Mouse (Mus musculus) liver, embryonic 11.5 days (tissue): ENCODE data around the gene Gm21915. TPM values are rescaled to one million over a fixed set of nuclear protein-coding genes. Genes with fewer than 3 reads are reported as not detected.

ENCODE experiments used
- ATAC-seq: fragments of 200-750 bp; cut with Nextera tagmentation; replicated peaks from 2 replicates; pipeline ENCODE4 v1.8.0; 2017; ENCODE audit warnings: moderate number of reproducible peaks, mild to moderate bottlenecking, moderate TSS enrichment, moderate library complexity; ENCODE audit not compliant: low FRiP score
- DNase-seq: peaks from one replicate; pipeline ENCODE4 v3.0.0-alpha.2; 2017; ENCODE audit warnings: low spot score
- H3K27ac ChIP-seq: fragments of 300-500 bp; sonication (generic); 2 replicates; pipeline ENCODE4 v1.5.1; 2014; ENCODE audit warnings: mild to moderate bottlenecking, low read depth, low read length, control low read depth
- H3K27me3 ChIP-seq: fragments of 300-500 bp; sonication (generic); replicated peaks from 2 replicates; pipeline ENCODE4 v1.6.1; 2014; ENCODE audit warnings: low read length, mixed read lengths; ENCODE audit not compliant: control insufficient read depth, insufficient read depth
- H3K36me3 ChIP-seq: fragments of 300-500 bp; sonication (generic); 2 replicates; pipeline ENCODE4 v1.6.1; 2014; ENCODE audit warnings: mild to moderate bottlenecking, low read length, moderate library complexity, mixed read lengths; ENCODE audit not compliant: control insufficient read depth, insufficient read depth
- H3K4me1 ChIP-seq: fragments of 300-500 bp; sonication (generic); replicated peaks from 2 replicates; pipeline ENCODE4 v1.6.1; 2014; ENCODE audit warnings: low read length, mixed read lengths; ENCODE audit not compliant: control insufficient read depth, insufficient read depth
- H3K4me2 ChIP-seq: fragments of 300-500 bp; sonication (generic); 2 replicates; pipeline ENCODE4 v1.6.1; 2014; ENCODE audit warnings: mild to moderate bottlenecking, control low read depth, moderate library complexity
- H3K4me3 ChIP-seq: fragments of 300-500 bp; sonication (generic); 2 replicates; pipeline ENCODE4 v1.5.1; 2014; ENCODE audit warnings: low read depth, low read length, control low read depth
- H3K9ac ChIP-seq: fragments of 300-500 bp; sonication (generic); 2 replicates; pipeline ENCODE4 v1.6.1; 2014; ENCODE audit warnings: low read depth, low read length, control low read depth
- H3K9me3 ChIP-seq: fragments of 300-500 bp; sonication (generic); 2 replicates; pipeline ENCODE4 v1.6.1; 2016; ENCODE audit warnings: low read length, inconsistent platforms, mixed read lengths; ENCODE audit not compliant: control insufficient read depth
- WGBS: fragments of 180-500 bp; shearing (Covaris S2); extraction: QIAGEN DNeasy Blood & Tissue Kit; methylation state at CpG from one replicate; pipeline ENCODE4 v1.1.7; 2014; 5-methylcytosine and 5-hydroxymethylcytosine counted together
- polyA plus RNA-seq: library from polyadenylated mRNA; unstranded; fragments of >200 nt; fragmentation: Nextera tagmentation; extraction: Ambion mirVana; gene quantifications from 2 replicates; pipeline ENCODE4 v1.2.1, GENCODE M21; 2014

The Gm21915 gene
- polyA plus RNA-seq, 1 experiment from 2014 or later, result not detected

DNA sequence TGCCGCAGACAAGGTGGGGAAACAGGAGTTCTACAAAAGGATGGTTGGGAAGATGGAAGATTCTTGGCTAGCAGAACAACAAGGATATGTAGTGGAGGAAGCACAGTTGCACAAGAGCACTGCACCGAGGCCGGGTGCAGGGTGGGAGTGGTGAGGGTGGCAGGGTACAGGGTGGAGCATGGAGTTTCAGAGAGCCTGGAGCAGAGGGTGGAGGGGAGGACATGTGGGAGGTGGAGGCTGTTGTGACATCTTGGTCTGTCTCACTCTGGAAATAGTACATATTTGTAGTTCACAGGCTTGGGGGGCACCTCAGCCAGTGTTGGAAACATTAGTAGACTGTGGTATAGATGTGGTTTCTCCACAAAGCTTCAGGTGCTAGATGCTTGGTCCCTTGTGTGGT, 28.8 kb downstream of the Gm21915 start:
- H3K9ac ChIP-seq, result no peak overlapping the region
- H3K27me3 ChIP-seq, result no peaks in the 10 kb centered on the region
- no peaks in the 10 kb centered on the region for H3K36me3 ChIP-seq
- H3K27ac ChIP-seq, result no peak overlapping the region
- ATAC-seq (no peak), DNase-seq (no peak)
- no peak overlapping the region for H3K4me2 ChIP-seq
- H3K4me1 ChIP-seq, result no peaks in the 10 kb centered on the region
- WGBS, result 82% methylated on average over 3 of the region's 3 CpGs
- no peak overlapping the region for H3K4me3 ChIP-seq
- no peaks in the 10 kb centered on the region for H3K9me3 ChIP-seq

- H3K4me2 ChIP-seq, result no peak overlapping the region
- WGBS, result 74% methylated on average over 5 of the region's 5 CpGs
- no peak overlapping the region for H3K4me3 ChIP-seq
- ATAC-seq (no peak), DNase-seq (no peak)
- no peaks in the 10 kb centered on the region for H3K9me3 ChIP-seq
- no peak overlapping the region for H3K27ac ChIP-seq
- no peak overlapping the region for H3K9ac ChIP-seq
- no peaks in the 10 kb centered on the region; the same call in 1 of the 2 replicates for H3K4me1 ChIP-seq
- no peaks in the 10 kb centered on the region for H3K36me3 ChIP-seq
- H3K27me3 ChIP-seq, result no peaks in the 10 kb centered on the region
These were observed 29.8 kb downstream of the Gm21915 start for GRCm38 (mm10) chr9:40700253-40700652.

DNA sequence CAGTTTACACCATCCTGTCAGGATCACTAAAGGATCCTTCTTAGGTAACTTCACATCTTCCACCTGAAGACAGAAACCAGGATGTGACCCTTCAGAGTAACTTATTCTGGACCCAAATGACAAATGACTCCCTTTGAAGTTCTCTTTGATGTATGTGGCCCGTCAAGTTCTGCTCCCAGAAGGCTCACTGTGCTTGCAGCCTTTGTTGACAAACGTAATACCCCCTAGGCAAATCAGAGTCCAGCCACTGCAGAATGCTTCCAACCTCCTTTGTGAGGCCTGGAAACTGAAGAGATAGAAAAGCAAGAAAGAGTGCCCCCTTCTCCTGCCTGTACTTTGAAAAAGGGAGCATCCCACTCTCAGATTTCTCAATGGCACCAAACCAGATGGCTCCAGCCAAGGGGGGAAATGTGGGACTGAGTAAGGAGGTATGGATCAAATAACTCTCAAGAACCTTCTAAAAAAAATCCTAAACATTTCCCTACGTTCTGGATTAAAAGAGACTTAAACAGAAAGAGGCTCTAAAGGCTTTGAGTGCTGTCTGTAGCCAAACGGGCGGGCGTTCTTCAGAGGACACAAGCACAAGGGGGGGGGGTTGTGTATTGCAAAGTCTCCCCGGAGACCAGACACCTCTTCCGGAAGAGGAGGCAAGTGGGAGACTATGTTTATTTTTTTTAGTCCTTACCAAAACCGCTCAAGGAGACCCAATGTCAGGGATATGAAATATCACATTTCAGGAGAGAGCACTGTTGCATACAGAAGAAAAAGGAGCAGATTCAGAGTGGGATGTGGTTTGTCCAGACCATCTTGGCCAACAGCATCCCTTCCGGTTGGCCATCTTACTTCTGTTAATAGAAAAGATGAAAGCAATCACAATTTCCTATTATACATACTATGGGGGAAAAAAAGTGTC, 34.2 kb downstream of the Gm21915 start:
- Histone ChIP-seq H3K27ac (no peak overlapping the region), H3K27me3 (no peaks in the 10 kb centered on the region), H3K4me3 (no peak overlapping the region), H3K4me1 (no peaks in the 10 kb centered on the region; the same call in 1 of the 2 replicates), H3K9me3 (no peaks in the 10 kb centered on the region), H3K36me3 (no peaks in the 10 kb centered on the region), H3K9ac (no peak overlapping the region), H3K4me2 (no peak overlapping the region)
- ATAC-seq, result no peak
- 51% methylated on average over 10 of the region's 10 CpGs for WGBS
- DNase-seq, result no peak

- WGBS, result 76% methylated on average over 12 of the region's 12 CpGs
- Histone ChIP-seq H3K9ac (no peak overlapping the region), H3K4me2 (no peak overlapping the region), H3K4me1 (no peaks in the 10 kb centered on the region; the same call in 1 of the 2 replicates), H3K4me3 (no peak overlapping the region), H3K27ac (no peak overlapping the region), H3K9me3 (no peaks in the 10 kb centered on the region), H3K27me3 (no peaks in the 10 kb centered on the region), H3K36me3 (no peaks in the 10 kb centered on the region)
- ATAC-seq (no peak), DNase-seq (no peak)
These were observed 38.2 kb downstream of the Gm21915 start for GRCm38 (mm10) chr9:40708448-40709140.

DNA sequence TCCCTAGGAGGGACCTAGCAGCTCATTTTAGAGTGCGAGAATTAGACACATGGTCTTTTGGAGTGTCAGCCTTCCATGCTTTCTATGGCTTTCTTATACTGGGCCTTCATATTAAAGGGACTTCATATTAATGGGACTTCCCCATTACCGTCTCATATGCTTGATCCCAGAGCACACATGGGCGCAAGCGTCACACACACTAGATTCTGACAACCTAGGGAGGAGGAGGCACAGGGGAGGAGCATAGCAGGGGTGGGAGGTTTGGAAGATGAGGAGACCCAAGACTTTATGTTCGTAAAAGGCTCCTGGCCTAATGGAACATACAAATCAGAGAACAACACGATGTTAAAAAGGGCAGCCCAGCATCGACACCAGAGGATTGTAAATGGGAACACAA, 38.7 kb downstream of the Gm21915 start:
- no peaks in the 10 kb centered on the region for H3K36me3 ChIP-seq
- no peak overlapping the region for H3K9ac ChIP-seq
- H3K4me3 ChIP-seq, result no peak overlapping the region
- H3K9me3 ChIP-seq, result no peaks in the 10 kb centered on the region
- H3K27me3 ChIP-seq, result no peaks in the 10 kb centered on the region
- no peak for ATAC-seq
- no peak for DNase-seq
- no peak overlapping the region for H3K4me2 ChIP-seq
- no peak overlapping the region for H3K27ac ChIP-seq
- no peaks in the 10 kb centered on the region; the same call in 1 of the 2 replicates for H3K4me1 ChIP-seq
- WGBS, result 67% methylated on average over 7 of the region's 7 CpGs

- Histone ChIP-seq H3K4me3 (no peak overlapping the region), H3K4me1 (no peaks in the 10 kb centered on the region), H3K27me3 (no peaks in the 10 kb centered on the region), H3K27ac (no peak overlapping the region), H3K9ac (no peak overlapping the region), H3K9me3 (no peaks in the 10 kb centered on the region), H3K4me2 (no peak overlapping the region), H3K36me3 (no peaks in the 10 kb centered on the region)
- DNase-seq, result no peak
- no peak for ATAC-seq
- WGBS, result 61% methylated on average over 3 of the region's 3 CpGs
These were observed 39.2 kb downstream of the Gm21915 start for GRCm38 (mm10) chr9:40709587-40709986.

DNA sequence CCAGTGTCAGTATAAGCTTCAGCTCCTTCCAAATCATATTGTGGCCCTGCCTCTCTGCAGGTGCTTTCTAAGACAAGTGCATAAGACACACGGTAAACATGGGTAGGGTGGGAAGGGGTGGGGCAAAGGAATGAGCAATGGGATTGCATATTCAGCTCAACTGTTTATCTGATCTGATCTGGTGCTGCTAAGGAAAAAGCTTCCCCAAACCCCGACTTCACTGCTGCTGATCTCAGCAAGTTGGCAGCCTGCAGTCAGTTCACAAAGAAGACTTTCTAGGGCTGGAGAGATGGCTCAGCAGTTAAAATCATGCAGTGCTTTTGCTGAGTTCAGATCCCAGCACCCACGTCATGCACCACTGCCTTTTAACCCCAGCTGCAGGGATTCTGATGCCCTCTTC, 39.6 kb downstream of the Gm21915 start:
- Histone ChIP-seq H3K27ac (no peak overlapping the region), H3K4me2 (no peak overlapping the region), H3K9ac (no peak overlapping the region), H3K9me3 (no peaks in the 10 kb centered on the region), H3K4me3 (no peak overlapping the region), H3K36me3 (no peaks in the 10 kb centered on the region), H3K27me3 (no peaks in the 10 kb centered on the region), H3K4me1 (no peaks in the 10 kb centered on the region)
- ATAC-seq, result no peak
- WGBS, result 34% methylated on average over 3 of the region's 3 CpGs
- no peak for DNase-seq

DNA sequence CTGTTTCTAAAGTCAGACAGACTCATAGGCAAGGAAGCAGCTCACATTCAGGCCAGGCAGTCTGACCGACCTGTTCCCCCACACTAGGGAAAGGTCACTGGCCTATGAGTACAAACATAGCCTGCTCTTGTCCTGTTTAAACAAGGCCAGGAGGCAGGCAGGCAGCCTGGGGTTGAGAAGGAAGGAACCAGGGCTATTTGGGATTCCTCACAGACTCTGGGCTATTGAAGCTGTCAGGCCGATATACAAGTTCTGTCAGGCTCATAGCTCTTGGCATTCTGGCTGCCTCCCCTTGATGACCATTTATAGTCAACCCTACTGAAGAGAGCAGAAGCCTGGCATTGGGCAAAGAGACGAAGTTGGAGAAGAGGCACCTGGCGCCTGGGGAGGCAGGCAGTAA, 41.2 kb downstream of the Gm21915 start:
- Histone ChIP-seq H3K4me3 (no peak overlapping the region), H3K9ac (no peak overlapping the region), H3K27me3 (no peaks in the 10 kb centered on the region), H3K4me1 (no peaks in the 10 kb centered on the region), H3K4me2 (no peak overlapping the region), H3K36me3 (no peaks in the 10 kb centered on the region), H3K27ac (0 out of 2 replicates have a peak overlapping the region, but pooled peaks have one; percentile 46), H3K9me3 (no peaks in the 10 kb centered on the region)
- 69% methylated on average over 4 of the region's 4 CpGs for WGBS
- DNase-seq, result no peak
- 0 out of 2 replicates have a peak, but pooled peaks have one; percentile 26 for ATAC-seq
